Mouse (Mus musculus) intestine, postnatal 0 days (tissue): ENCODE results near the gene Mtmr12. TPM values are rescaled to one million over a fixed set of nuclear protein-coding genes. Genes with fewer than 3 reads are reported as not detected.

Source experiments
- ATAC-seq: fragments of 200-750 bp; cut with Nextera tagmentation; 2 replicates; pipeline ENCODE4 v1.8.0; 2017; ENCODE audit warnings: mild to moderate bottlenecking, moderate TSS enrichment, moderate library complexity
- H3K27ac ChIP-seq: fragments of 300-500 bp; sonication (generic); 2 replicates; pipeline ENCODE4 v1.5.1; 2014; ENCODE audit warnings: mild to moderate bottlenecking, low read depth, low read length, moderate library complexity
- H3K27me3 ChIP-seq: fragments of 300-500 bp; sonication (generic); replicated peaks from 2 replicates; pipeline ENCODE4 v1.6.1; 2014; ENCODE audit warnings: low read length, mixed read lengths; ENCODE audit not compliant: control insufficient read depth, insufficient read depth
- H3K36me3 ChIP-seq: fragments of 300-500 bp; sonication (generic); 2 replicates; pipeline ENCODE4 v1.6.1; 2014; ENCODE audit warnings: mild to moderate bottlenecking, moderate library complexity; ENCODE audit not compliant: control insufficient read depth, insufficient read depth
- H3K4me1 ChIP-seq: fragments of 300-500 bp; sonication (generic); replicated peaks from 2 replicates; pipeline ENCODE4 v1.6.1; 2014; ENCODE audit warnings: antibody characterized with exemption, low read length, mixed read lengths; ENCODE audit not compliant: control insufficient read depth, insufficient read depth
- H3K4me2 ChIP-seq: fragments of 300-500 bp; sonication (generic); replicated peaks from 2 replicates; pipeline ENCODE4 v1.6.1; 2014; ENCODE audit warnings: low read depth, mild to moderate bottlenecking, moderate library complexity
- H3K4me3 ChIP-seq: fragments of 300-500 bp; sonication (generic); 2 replicates; pipeline ENCODE4 v1.5.1; 2014; ENCODE audit warnings: low read depth, low read length
- H3K9ac ChIP-seq: fragments of 300-500 bp; sonication (generic); 2 replicates; pipeline ENCODE4 v1.6.1; 2014; ENCODE audit warnings: mild to moderate bottlenecking, low read depth, low read length
- H3K9me3 ChIP-seq: fragments of 300-500 bp; sonication (generic); 2 replicates; pipeline ENCODE4 v1.6.1; 2016; ENCODE audit warnings: mixed run types; ENCODE audit not compliant: control insufficient read depth
- CTCF ChIP-seq: sonication (generic); IDR thresholded peaks from 2 replicates; pipeline ENCODE4 v1.5.1; 2016; ENCODE audit warnings: low read depth, mild to moderate bottlenecking, control low read depth, antibody characterized with exemption, moderate library complexity
- WGBS: fragments of 180-500 bp; shearing (Covaris S2); extraction: QIAGEN DNeasy Blood & Tissue Kit; methylation state at CpG from one replicate; pipeline ENCODE4 v1.1.7; 2014; 5-methylcytosine and 5-hydroxymethylcytosine counted together
- polyA plus RNA-seq: library from polyadenylated mRNA; unstranded; fragments of >200 nt; fragmentation: Nextera tagmentation; extraction: Ambion mirVana; gene quantifications from 2 replicates; pipeline ENCODE4 v1.2.1, GENCODE M21; 2015

Mtmr12 gene
- polyA plus RNA-seq, 1 experiment from 2014 or later, result 6.6 TPM

GRCm38 (mm10) chr15:12301771-12302170, 96.9 kb downstream of the Mtmr12 start:
- Histone ChIP-seq H3K4me1 (no peaks in the 10 kb centered on the region), H3K4me2 (no peak overlapping the region), H3K36me3 (no peaks in the 10 kb centered on the region), H3K9ac (no peak overlapping the region), H3K27me3 (no peaks in the 10 kb centered on the region), H3K4me3 (no peak overlapping the region), H3K9me3 (no peaks in the 10 kb centered on the region), H3K27ac (no peak overlapping the region)
- 65% methylated on average over 4 of the region's 6 CpGs for WGBS
- ATAC-seq, result no peak
- TF ChIP-seq CTCF, result no peak

- Histone ChIP-seq H3K27me3 (no peaks in the 10 kb centered on the region), H3K9ac (no peak overlapping the region), H3K9me3 (no peaks in the 10 kb centered on the region), H3K4me1 (no peaks in the 10 kb centered on the region), H3K4me2 (no peak overlapping the region), H3K4me3 (no peak overlapping the region), H3K27ac (no peak overlapping the region), H3K36me3 (no peaks in the 10 kb centered on the region)
- ATAC-seq, result peak; percentile 22; the same call in 1 of the 2 replicates
- 40% methylated on average over 8 of the region's 8 CpGs for WGBS
- no peak for TF ChIP-seq CTCF
Measured at GRCm38 (mm10) chr15:12306188-12307071, 101.6 kb downstream of the Mtmr12 start.

- Histone ChIP-seq H3K27me3 (no peaks in the 10 kb centered on the region), H3K36me3 (no peaks in the 10 kb centered on the region), H3K27ac (peak overlapping the region; percentile 35; the same call in 1 of the 2 replicates), H3K9ac (no peak overlapping the region), H3K4me2 (no peak overlapping the region), H3K4me3 (no peak overlapping the region), H3K9me3 (no peaks in the 10 kb centered on the region), H3K4me1 (no peaks in the 10 kb centered on the region)
- TF ChIP-seq CTCF, result no peak
- WGBS, result 46% methylated on average over 4 of the region's 4 CpGs
- ATAC-seq, result peak; percentile 48; the same call in 1 of the 2 replicates
Measured at GRCm38 (mm10) chr15:12307114-12307513, 102.3 kb downstream of the Mtmr12 start.

GRCm38 (mm10) chr15:12308539-12308938, 103.7 kb downstream of the Mtmr12 start:
- Histone ChIP-seq H3K36me3 (no peaks in the 10 kb centered on the region), H3K4me1 (no peaks in the 10 kb centered on the region), H3K27me3 (no peaks in the 10 kb centered on the region), H3K9ac (no peak overlapping the region), H3K27ac (no peak overlapping the region), H3K4me2 (no peak overlapping the region), H3K9me3 (no peaks in the 10 kb centered on the region), H3K4me3 (no peak overlapping the region)
- 93% methylated on average over 5 of the region's 5 CpGs for WGBS
- TF ChIP-seq CTCF, result no peak
- ATAC-seq, result no peak

- TF ChIP-seq CTCF, result no peak
- Histone ChIP-seq H3K27ac (no peak overlapping the region), H3K27me3 (no peaks in the 10 kb centered on the region), H3K9me3 (no peaks in the 10 kb centered on the region), H3K4me1 (no peaks in the 10 kb centered on the region), H3K36me3 (no peaks in the 10 kb centered on the region), H3K4me3 (no peak overlapping the region), H3K9ac (no peak overlapping the region), H3K4me2 (no peak overlapping the region)
- ATAC-seq, result no peak
- WGBS, result 84% methylated on average over 4 of the region's 4 CpGs
Measured at GRCm38 (mm10) chr15:12310676-12311075, 105.8 kb downstream of the Mtmr12 start.

- Histone ChIP-seq H3K27ac (no peak overlapping the region), H3K4me1 (no peaks in the 10 kb centered on the region), H3K27me3 (no peaks in the 10 kb centered on the region), H3K9ac (no peak overlapping the region), H3K4me3 (no peak overlapping the region), H3K4me2 (no peak overlapping the region), H3K9me3 (no peaks in the 10 kb centered on the region), H3K36me3 (no peaks in the 10 kb centered on the region)
- no peak for ATAC-seq
- WGBS, result 88% methylated on average over 7 of the region's 7 CpGs
- TF ChIP-seq CTCF, result no peak
Measured at GRCm38 (mm10) chr15:12311465-12311864, 106.6 kb downstream of the Mtmr12 start.
